Comparison of ENCODE assay signal across 9 mouse cellular contexts in the genomic region with DNA sequence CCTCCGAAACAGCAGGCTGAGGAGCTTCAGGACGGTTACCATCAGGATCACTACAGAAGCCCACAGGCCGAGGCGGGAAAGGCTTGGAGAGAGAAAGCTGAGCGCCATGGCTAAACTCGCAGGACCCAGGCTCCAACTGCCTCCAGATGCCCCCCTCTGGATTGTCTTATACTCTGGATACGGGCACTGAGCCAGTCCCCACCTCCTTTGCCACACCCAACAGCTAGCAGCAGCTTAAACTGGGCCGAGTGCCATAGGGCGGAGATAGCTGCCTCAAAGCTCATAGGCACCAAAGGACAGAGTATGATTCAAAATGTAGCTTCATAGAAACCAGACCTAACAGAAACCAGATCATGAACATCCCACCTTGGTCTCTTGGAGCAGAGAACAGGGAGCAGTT. TPM values are rescaled to one million over a fixed set of nuclear protein-coding genes. Genes with fewer than 3 reads are reported as not detected.
DNase-seq lines count a peak whose midpoint lies in the region; ATAC-seq and TF ChIP-seq lines count a peak whose summit lies in the region.
"Had no signal": no experiment of that assay in that cellular context is flagged by ENCODE, and none has a peak within 500 bp of the region (broad histone marks: within the 10 kb centered on the region; RNA-seq: fewer than 3 reads in every experiment).

A gene (minus strand): TSS at position 144 of the 400 bp plus-strand sequence.

- peak; percentile 66 for DNase-seq in NIH3T3 (ENCODE audit: low read depth)
- DNase-seq in adrenal gland, postnatal 4 days (ENCODE audit: low spot score in 2 of 2): peak in 1 of 2 experiments; percentile 35
- peak; percentile 83 for DNase-seq in heart, postnatal 4 days
- peak; percentile 93 for DNase-seq in lung, postnatal 25 days (ENCODE audit: low spot score)
- no peak for DNase-seq in forebrain, postnatal 0 days
- DNase-seq in midbrain, embryonic 11.5 days (ENCODE audit: low spot score, missing footprints): no peak

- TF ChIP-seq CTCF in forebrain, postnatal 0 days (IDR thresholded peaks at IDR 0.05; ENCODE audit: low read depth): no peak

- H3K27me3 ChIP-seq in forebrain, embryonic 15.5 days: no peaks in the 10 kb centered on the region
- H3K27me3 ChIP-seq in forebrain, postnatal 0 days (ENCODE audit: insufficient read depth, low read length): no peaks in the 10 kb centered on the region
- H3K27me3 ChIP-seq in midbrain, embryonic 11.5 days (ENCODE audit: control insufficient read depth, insufficient read depth, low read length): no peaks in the 10 kb centered on the region
- H3K27me3 ChIP-seq: limb, embryonic 12.5 days; neural tube, embryonic 13.5 days had no signal

- H3K9me3 ChIP-seq in forebrain, embryonic 15.5 days: no peaks in the 10 kb centered on the region
- no peaks in the 10 kb centered on the region for H3K9me3 ChIP-seq in forebrain, postnatal 0 days (ENCODE audit: low read length)
- no peaks in the 10 kb centered on the region for H3K9me3 ChIP-seq in midbrain, embryonic 11.5 days (ENCODE audit: control insufficient read depth, low read length)
- H3K9me3 ChIP-seq: limb, embryonic 12.5 days; neural tube, embryonic 13.5 days had no signal

- no peak within 1 kb of the TSS for H3K4me2 ChIP-seq in forebrain, embryonic 15.5 days (replicated peaks)
- no peak within 1 kb of the TSS for H3K4me2 ChIP-seq in forebrain, postnatal 0 days (ENCODE audit: low read depth)
- H3K4me2 ChIP-seq in midbrain, embryonic 11.5 days: no peak within 1 kb of the TSS
- H3K4me2 ChIP-seq: limb, embryonic 12.5 days; neural tube, embryonic 13.5 days had no signal

- H3K27ac ChIP-seq in forebrain, embryonic 15.5 days (replicated peaks): no peak within 1 kb of the TSS
- no peak within 1 kb of the TSS for H3K27ac ChIP-seq in forebrain, postnatal 0 days (ENCODE audit: low read depth, low read length)
- H3K27ac ChIP-seq in midbrain, embryonic 11.5 days (ENCODE audit: low read depth, low read length): no peak within 1 kb of the TSS
- H3K27ac ChIP-seq: limb, embryonic 12.5 days; neural tube, embryonic 13.5 days had no signal

- ATAC-seq in forebrain, embryonic 15.5 days (replicated peaks): no peak
- no peak for ATAC-seq in forebrain, postnatal 0 days
- no peak for ATAC-seq in midbrain, embryonic 11.5 days (ENCODE audit: low FRiP score)

- H3K36me3 ChIP-seq in forebrain, embryonic 15.5 days: no peaks in the 10 kb centered on the region
- H3K36me3 ChIP-seq in forebrain, postnatal 0 days (ENCODE audit: insufficient read depth): no peaks in the 10 kb centered on the region
- no peaks in the 10 kb centered on the region for H3K36me3 ChIP-seq in midbrain, embryonic 11.5 days (ENCODE audit: control insufficient read depth, insufficient read depth, low read length)
- H3K36me3 ChIP-seq: limb, embryonic 12.5 days; neural tube, embryonic 13.5 days had no signal

- H3K4me3 ChIP-seq in forebrain, embryonic 15.5 days: no peak within 1 kb of the TSS
- no peak within 1 kb of the TSS for H3K4me3 ChIP-seq in forebrain, postnatal 0 days (ENCODE audit: low read depth, low read length)
- no peak within 1 kb of the TSS for H3K4me3 ChIP-seq in midbrain, embryonic 11.5 days (ENCODE audit: low read depth, low read length)
- H3K4me3 ChIP-seq: limb, embryonic 12.5 days; neural tube, embryonic 13.5 days had no signal

- 78% methylated on average over 9 of the region's 9 CpGs for WGBS in forebrain, embryonic 15.5 days
- WGBS in forebrain, postnatal 0 days: 77% methylated on average over 9 of the region's 9 CpGs
- 86% methylated on average over 9 of the region's 9 CpGs for WGBS in midbrain, embryonic 11.5 days

- no peaks in the 10 kb centered on the region for H3K4me1 ChIP-seq in forebrain, embryonic 15.5 days
- no peaks in the 10 kb centered on the region for H3K4me1 ChIP-seq in forebrain, postnatal 0 days (ENCODE audit: insufficient read depth)
- no peaks in the 10 kb centered on the region for H3K4me1 ChIP-seq in midbrain, embryonic 11.5 days (ENCODE audit: control insufficient read depth, insufficient read depth, low read length)
- H3K4me1 ChIP-seq: limb, embryonic 12.5 days; neural tube, embryonic 13.5 days had no signal

- H3K9ac ChIP-seq in forebrain, embryonic 15.5 days (replicated peaks): no peak within 1 kb of the TSS
- no peak within 1 kb of the TSS for H3K9ac ChIP-seq in forebrain, postnatal 0 days
- H3K9ac ChIP-seq in midbrain, embryonic 11.5 days (ENCODE audit: low read length): no peak within 1 kb of the TSS
- H3K9ac ChIP-seq: limb, embryonic 12.5 days; neural tube, embryonic 13.5 days had no signal

RNA-seq across cellular contexts. Expression of the gene that starts here (rescaled TPM):
- 10 to 100 TPM; 22.1 to 27.5 TPM for total RNA-seq in adrenal gland, postnatal 4 days (2021)
- total RNA-seq in heart, postnatal 4 days (2021): 10 to 100 TPM in 1 of 2 experiments, 1 to 10 TPM in 1; 9.0 to 10.2 TPM
- 0.42 and 0.47 TPM in 2 replicates for polyA plus RNA-seq in forebrain, embryonic 15.5 days (2015; fragmentation: Nextera tagmentation; extraction: Ambion mirVana)
- total RNA-seq in forebrain, postnatal 0 days (2014; rRNA removed): 0.77 and 1.7 TPM in 2 replicates
- 1.2 and 1.8 TPM in 2 replicates for polyA plus RNA-seq in forebrain, postnatal 0 days (2015; fragmentation: Nextera tagmentation; extraction: Ambion mirVana)
- 0.12 TPM in 1 of 2 replicates, not detected in the other for polyA plus RNA-seq in midbrain, embryonic 11.5 days (2014; fragmentation: Nextera tagmentation; extraction: Ambion mirVana)
- polyA plus RNA-seq: limb, embryonic 12.5 days had no signal

Comparison
In these comparisons a context has a peak if more than half of its experiments do, and no peak if none do; other contexts are left out.
1. DNase-seq: peak in NIH3T3 (single experiment), heart, postnatal 4 days (single experiment) and lung, postnatal 25 days (single experiment); none in forebrain, postnatal 0 days (single experiment) and midbrain, embryonic 11.5 days (single experiment).